Mouse (Mus musculus): ENCODE measurements around the gene Vwa8. TPM values are rescaled to one million over a fixed set of nuclear protein-coding genes. Genes with fewer than 3 reads are reported as not detected.

The Vwa8 gene
- polyA plus RNA-seq, 1 experiment, result 11.2 TPM

DNA sequence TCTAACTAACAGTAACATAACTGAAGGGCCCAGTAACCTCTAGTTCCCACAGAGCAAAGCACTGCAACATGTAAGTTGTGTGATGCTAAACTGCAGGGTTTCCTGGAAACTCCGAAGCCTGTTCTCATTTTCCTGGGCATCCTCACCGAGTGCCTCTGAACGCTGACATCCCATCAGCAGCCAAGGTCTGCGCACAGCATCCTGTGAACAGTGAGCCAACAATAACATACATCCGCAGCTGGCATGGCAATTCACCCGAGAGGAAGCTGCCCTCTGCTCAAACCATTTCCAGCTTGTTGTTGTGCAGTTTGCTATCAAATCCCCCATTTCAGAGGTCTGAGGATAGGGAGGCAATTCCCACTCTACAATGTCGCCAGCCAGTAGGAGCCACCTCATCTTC is 334.4 kb downstream of the Vwa8 start:
- 90% methylated on average over 7 of the region's 7 CpGs for WGBS
- no peak for TF ChIP-seq POLR2A (IDR thresholded peaks at IDR 0.05; ENCODE audit: low read depth, low read length)
- TF ChIP-seq CTCF (IDR thresholded peaks at IDR 0.05; ENCODE audit: extremely low read depth, insufficient read length, insufficient replicate concordance, low read depth, low read length), result no peak
- no peak overlapping the region for H3K27ac ChIP-seq (ENCODE audit: insufficient read depth, low read depth, low read length)
- H3K27me3 ChIP-seq (ENCODE audit: control insufficient read depth, insufficient read depth, low read length), result no peaks in the 10 kb centered on the region
- H3K4me3 ChIP-seq (ENCODE audit: low read depth, low read length), result no peak overlapping the region
- H3K4me1 ChIP-seq (ENCODE audit: control insufficient read depth, insufficient read depth, insufficient read length, low read length), result no peaks in the 10 kb centered on the region
- peaks cover 11% of the 10 kb centered on the region for H3K36me3 ChIP-seq (ENCODE audit: control insufficient read depth, insufficient read depth, low read length)

DNA sequence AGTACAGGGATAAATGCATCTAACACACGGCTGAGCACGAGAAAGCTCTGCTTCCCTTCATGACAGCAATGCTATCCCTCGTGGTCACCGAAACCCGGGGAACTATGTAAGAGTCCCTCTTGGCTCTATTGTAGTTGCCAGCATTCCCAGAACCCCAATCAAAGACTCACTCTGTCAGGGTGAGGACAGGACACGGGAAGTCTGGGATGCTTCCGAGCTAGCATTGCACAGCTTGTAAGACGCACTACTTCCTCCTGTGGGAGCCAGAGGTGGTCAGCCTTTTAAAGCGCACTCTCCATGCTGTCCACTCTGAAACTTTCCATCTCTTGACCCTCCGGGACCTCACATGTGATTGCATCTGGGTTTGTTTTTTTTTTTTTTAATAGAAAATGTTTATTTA is 335.2 kb downstream of the Vwa8 start:
- Histone ChIP-seq H3K4me1 (ENCODE audit: control insufficient read depth, insufficient read depth, insufficient read length, low read length) (no peaks in the 10 kb centered on the region), H3K27ac (ENCODE audit: insufficient read depth, low read depth, low read length) (no peak overlapping the region), H3K4me3 (ENCODE audit: low read depth, low read length) (no peak overlapping the region), H3K27me3 (ENCODE audit: control insufficient read depth, insufficient read depth, low read length) (no peaks in the 10 kb centered on the region), H3K36me3 (ENCODE audit: control insufficient read depth, insufficient read depth, low read length) (peaks cover 13% of the 10 kb centered on the region)
- TF ChIP-seq CTCF (IDR thresholded peaks at IDR 0.05; ENCODE audit: extremely low read depth, insufficient read length, insufficient replicate concordance, low read depth, low read length), result no peak
- 90% methylated on average over 10 of the region's 10 CpGs for WGBS

DNA sequence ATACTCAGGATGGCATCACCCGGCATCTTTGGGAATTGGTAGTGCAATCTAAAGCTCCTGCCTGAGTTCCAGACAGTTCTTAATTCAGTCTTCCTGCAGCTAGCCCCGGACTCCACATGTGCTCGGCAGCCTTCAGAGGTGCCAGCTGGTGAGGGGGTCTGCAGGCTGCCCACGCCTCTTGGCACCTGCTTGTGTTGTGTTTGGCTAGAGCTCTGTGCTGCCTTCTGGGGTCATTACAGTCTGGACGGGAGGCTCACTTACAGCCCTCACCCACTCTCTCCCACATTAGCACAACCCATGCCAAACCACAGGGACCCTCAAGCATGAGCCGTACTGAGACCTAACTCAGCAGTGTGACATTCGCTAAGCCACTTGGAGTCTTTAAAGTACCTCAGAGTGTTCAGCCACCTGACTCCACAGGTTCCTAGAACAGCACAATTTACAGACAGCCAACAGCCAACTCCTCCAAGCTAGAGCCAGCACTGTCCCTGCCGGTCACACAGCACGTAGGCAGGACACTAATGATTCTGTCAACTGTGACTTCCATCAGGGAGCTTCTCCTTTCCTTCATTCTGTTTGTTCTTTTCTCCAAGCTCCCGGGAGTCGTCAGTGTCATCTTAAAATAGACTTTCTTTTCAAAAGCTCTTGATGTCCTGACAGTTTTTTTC is 336.3 kb downstream of the Vwa8 start:
- Histone ChIP-seq H3K27ac (ENCODE audit: insufficient read depth, low read depth, low read length) (no peak overlapping the region), H3K36me3 (ENCODE audit: control insufficient read depth, insufficient read depth, low read length) (peaks cover 13% of the 10 kb centered on the region), H3K4me1 (ENCODE audit: control insufficient read depth, insufficient read depth, insufficient read length, low read length) (no peaks in the 10 kb centered on the region), H3K27me3 (ENCODE audit: control insufficient read depth, insufficient read depth, low read length) (no peaks in the 10 kb centered on the region), H3K4me3 (ENCODE audit: low read depth, low read length) (no peak overlapping the region)
- 90% methylated on average over 11 of the region's 11 CpGs for WGBS
- TF ChIP-seq POLR2A (IDR thresholded peaks at IDR 0.05; ENCODE audit: low read depth, low read length) (no peak), CTCF (IDR thresholded peaks at IDR 0.05; ENCODE audit: extremely low read depth, insufficient read length, insufficient replicate concordance, low read depth, low read length) (no peak)

DNA sequence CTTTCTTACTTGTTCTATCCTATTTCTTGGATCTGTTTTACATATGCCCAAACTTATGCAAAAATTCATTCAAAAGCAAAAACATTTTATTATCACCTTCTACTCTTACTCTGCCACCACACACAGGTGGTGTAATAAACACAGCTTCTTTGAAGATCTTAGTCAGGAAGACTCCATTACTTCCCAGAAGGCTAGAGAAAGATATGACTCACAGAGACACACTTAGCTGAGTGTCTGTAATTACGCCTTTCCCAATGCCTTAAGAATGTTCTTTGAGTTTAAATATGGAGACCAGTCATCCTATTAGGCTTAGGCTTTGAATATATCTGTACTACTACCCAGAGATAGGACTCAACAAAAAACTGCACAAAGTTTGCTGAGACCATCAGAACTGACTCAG is 338.1 kb downstream of the Vwa8 start:
- no peak overlapping the region for H3K27ac ChIP-seq (ENCODE audit: insufficient read depth, low read depth, low read length)
- 95% methylated on average over 1 of the region's 1 CpGs for WGBS

DNA sequence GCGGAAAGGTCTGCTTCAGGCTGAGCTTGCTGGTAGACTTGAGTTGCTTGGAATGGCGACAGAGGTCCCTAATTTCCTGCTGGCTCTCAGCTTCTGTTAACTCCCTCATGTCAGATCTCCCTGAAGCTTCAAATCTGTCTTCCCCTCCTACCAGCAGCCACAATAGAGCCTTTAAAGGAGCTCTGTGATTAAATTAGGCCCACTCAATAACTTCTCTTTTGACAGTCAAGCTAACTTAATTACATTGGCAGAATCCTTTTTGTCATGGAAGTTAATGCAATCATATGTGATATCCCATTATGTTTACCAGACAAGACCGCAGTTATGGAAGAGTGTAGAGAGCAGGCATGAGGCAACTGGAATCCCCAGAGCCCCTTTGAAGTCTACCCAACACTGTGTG is 347.9 kb downstream of the Vwa8 start:
- TF ChIP-seq CTCF (IDR thresholded peaks at IDR 0.05; ENCODE audit: extremely low read depth, insufficient read length, insufficient replicate concordance, low read depth, low read length) (no peak), POLR2A (IDR thresholded peaks at IDR 0.05; ENCODE audit: low read depth, low read length) (no peak)
- Histone ChIP-seq H3K4me1 (ENCODE audit: control insufficient read depth, insufficient read depth, insufficient read length, low read length) (no peaks in the 10 kb centered on the region), H3K27me3 (ENCODE audit: control insufficient read depth, insufficient read depth, low read length) (no peaks in the 10 kb centered on the region), H3K4me3 (ENCODE audit: low read depth, low read length) (no peak overlapping the region), H3K27ac (ENCODE audit: insufficient read depth, low read depth, low read length) (no peak overlapping the region), H3K36me3 (ENCODE audit: control insufficient read depth, insufficient read depth, low read length) (peaks cover 1% of the 10 kb centered on the region)
- 87% methylated on average over 3 of the region's 3 CpGs for WGBS

More for the DNA sequence above, 338.1 kb downstream of the Vwa8 start:
- no peaks in the 10 kb centered on the region for H3K27me3 ChIP-seq (ENCODE audit: control insufficient read depth, insufficient read depth, low read length)
- TF ChIP-seq CTCF (IDR thresholded peaks at IDR 0.05; ENCODE audit: extremely low read depth, insufficient read length, insufficient replicate concordance, low read depth, low read length) (no peak), POLR2A (IDR thresholded peaks at IDR 0.05; ENCODE audit: low read depth, low read length) (no peak)
- no peak overlapping the region for H3K4me3 ChIP-seq (ENCODE audit: low read depth, low read length)
- H3K4me1 ChIP-seq (ENCODE audit: control insufficient read depth, insufficient read depth, insufficient read length, low read length), result no peaks in the 10 kb centered on the region
- peaks cover 13% of the 10 kb centered on the region for H3K36me3 ChIP-seq (ENCODE audit: control insufficient read depth, insufficient read depth, low read length)

DNA sequence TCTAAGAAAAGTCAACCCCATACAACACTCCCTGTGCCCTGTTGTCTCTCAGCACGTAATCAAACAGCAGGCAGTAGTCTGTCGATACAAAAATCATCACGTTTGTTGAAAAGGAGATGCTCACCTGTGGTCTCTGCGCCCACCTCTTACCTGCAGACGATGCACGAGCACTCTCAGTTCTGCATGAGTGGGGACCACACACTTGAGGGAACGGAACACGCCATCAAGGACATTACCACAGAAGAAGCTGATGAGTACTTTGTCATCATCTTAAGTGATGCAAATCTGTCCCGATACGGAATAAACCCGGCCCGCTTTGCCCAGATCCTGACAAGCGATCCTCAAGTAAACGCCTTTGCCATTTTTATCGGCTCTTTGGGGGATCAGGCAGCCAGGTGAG is 349.2 kb downstream of the Vwa8 start:
- H3K4me1 ChIP-seq (ENCODE audit: control insufficient read depth, insufficient read depth, insufficient read length, low read length), result no peaks in the 10 kb centered on the region
- H3K4me3 ChIP-seq (ENCODE audit: low read depth, low read length), result no peak overlapping the region
- TF ChIP-seq POLR2A (IDR thresholded peaks at IDR 0.05; ENCODE audit: low read depth, low read length) (no peak), CTCF (IDR thresholded peaks at IDR 0.05; ENCODE audit: extremely low read depth, insufficient read length, insufficient replicate concordance, low read depth, low read length) (no peak)
- 96% methylated on average over 15 of the region's 15 CpGs for WGBS
- no peak overlapping the region for H3K27ac ChIP-seq (ENCODE audit: insufficient read depth, low read depth, low read length)
- H3K27me3 ChIP-seq (ENCODE audit: control insufficient read depth, insufficient read depth, low read length), result no peaks in the 10 kb centered on the region
- peaks cover 3% of the 10 kb centered on the region for H3K36me3 ChIP-seq (ENCODE audit: control insufficient read depth, insufficient read depth, low read length)

DNA sequence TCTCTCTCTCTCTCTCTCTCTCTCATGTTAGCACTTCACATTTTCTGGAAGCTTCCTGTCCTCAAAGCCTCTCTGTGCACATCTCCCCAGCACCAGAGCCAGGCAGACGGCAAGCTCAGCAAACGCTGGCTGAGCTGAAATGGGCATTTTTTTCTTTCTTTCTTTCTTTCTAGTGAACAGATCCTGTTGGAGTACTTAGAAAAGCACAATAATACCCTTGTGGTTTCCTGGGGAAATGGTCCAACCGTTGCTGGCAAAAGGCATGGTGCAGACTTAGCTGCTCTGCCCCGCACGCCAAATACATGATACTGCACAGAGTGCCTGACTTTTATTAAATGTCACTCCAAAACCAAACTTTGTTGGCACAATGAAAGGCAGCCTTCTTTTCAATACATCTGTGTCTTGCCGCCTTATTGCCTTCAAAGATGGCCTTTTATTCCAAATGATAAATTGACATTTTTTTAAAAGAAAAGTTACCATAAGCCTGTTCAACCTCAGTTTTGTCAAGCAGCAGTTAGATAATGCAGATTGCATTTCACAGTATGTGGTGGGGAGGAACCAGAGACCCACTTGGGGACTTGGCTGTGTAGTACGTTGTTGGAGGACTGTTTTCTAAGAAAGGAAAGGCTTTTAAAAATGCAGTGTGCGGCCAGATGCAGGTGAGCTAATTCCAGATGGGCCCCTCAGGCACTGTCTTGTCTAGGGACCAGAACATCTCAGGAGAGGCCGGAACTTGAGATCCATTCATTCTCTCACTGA is 351.5 kb downstream of the Vwa8 start:
- TF ChIP-seq POLR2A (IDR thresholded peaks at IDR 0.05; ENCODE audit: low read depth, low read length) (no peak), CTCF (IDR thresholded peaks at IDR 0.05; ENCODE audit: extremely low read depth, insufficient read length, insufficient replicate concordance, low read depth, low read length) (no peak)
- WGBS, result 84% methylated on average over 9 of the region's 9 CpGs
- H3K27ac ChIP-seq (ENCODE audit: insufficient read depth, low read depth, low read length), result no peak overlapping the region

More for the DNA sequence above, 351.5 kb downstream of the Vwa8 start:
- peaks cover 3% of the 10 kb centered on the region for H3K36me3 ChIP-seq (ENCODE audit: control insufficient read depth, insufficient read depth, low read length)
- no peak overlapping the region for H3K4me3 ChIP-seq (ENCODE audit: low read depth, low read length)
- H3K4me1 ChIP-seq (ENCODE audit: control insufficient read depth, insufficient read depth, insufficient read length, low read length), result no peaks in the 10 kb centered on the region
- H3K27me3 ChIP-seq (ENCODE audit: control insufficient read depth, insufficient read depth, low read length), result no peaks in the 10 kb centered on the region

All from small intestine, adult 2 months (tissue).